Mouse (Mus musculus): ENCODE measurements around the gene Map3k19.

DNA sequence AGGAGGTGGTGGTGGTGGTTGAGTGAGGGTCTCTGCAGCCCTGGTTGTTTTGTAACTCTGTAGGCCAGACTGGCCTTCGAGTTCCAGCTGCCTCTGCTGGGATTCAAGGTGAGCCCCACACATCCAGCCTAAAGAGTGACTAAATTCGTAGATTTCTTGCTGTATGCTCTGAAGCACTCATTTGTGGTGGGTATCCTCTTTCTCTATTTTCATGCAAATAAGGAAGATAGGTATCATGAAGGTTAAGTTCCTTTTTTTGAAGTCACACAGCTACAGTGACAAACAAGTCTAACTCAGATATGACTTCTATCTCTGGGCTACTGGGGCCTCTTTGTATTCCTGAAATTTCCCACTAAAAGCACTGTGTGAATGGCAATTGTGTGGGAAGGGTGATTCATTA lies 74.0 kb downstream of the Map3k19 start:
- TF ChIP-seq GATA1 (IDR thresholded peaks at IDR 0.05; ENCODE audit: low read length) (no peak), TAL1 (IDR thresholded peaks at IDR 0.05; ENCODE audit: low read length) (no peak)

Measured in erythroblast, embryonic 14.5 days (primary cell).